Mouse (Mus musculus) spleen, adult 2 months (tissue): ENCODE measurements around the gene Eef1a1. TPM values are rescaled to one million over a fixed set of nuclear protein-coding genes. Genes with fewer than 3 reads are reported as not detected.

Experiments
- DNase-seq, 2 experiments: peaks; one replicate each; pipeline versions ENCODE4 v3.0.0 to v3.0.0-alpha.2; 2012 to 2021; ENCODE audit warnings: low spot score in 2 of 2, low read depth in 1 of 2
- H3K27ac ChIP-seq: fragments of 200-500 bp; 2 replicates; pipeline ENCODE4 v1.5.1; 2012; ENCODE audit warnings: low read length, inconsistent platforms; ENCODE audit not compliant: insufficient read depth
- H3K27me3 ChIP-seq: fragments of 200-500 bp; 2 replicates; pipeline ENCODE4 v1.6.1; 2012; ENCODE audit warnings: mild to moderate bottlenecking, moderate library complexity, low read length, inconsistent platforms; ENCODE audit not compliant: control insufficient read depth, insufficient read depth
- H3K36me3 ChIP-seq: fragments of 200-500 bp; 2 replicates; pipeline ENCODE4 v1.6.1; 2012; ENCODE audit warnings: mild to moderate bottlenecking, low read length, inconsistent platforms; ENCODE audit not compliant: control insufficient read depth, insufficient read depth
- H3K4me1 ChIP-seq: fragments of 200-500 bp; 2 replicates; pipeline ENCODE4 v1.6.1; 2011; ENCODE audit warnings: inconsistent platforms; ENCODE audit not compliant: control insufficient read depth, insufficient read depth, insufficient read length
- H3K4me3 ChIP-seq: fragments of 200-500 bp; 2 replicates; pipeline ENCODE4 v1.5.1; 2011; ENCODE audit warnings: mild to moderate bottlenecking, inconsistent platforms; ENCODE audit not compliant: insufficient read depth, insufficient read length; ENCODE audit errors: extremely low read depth
- CTCF ChIP-seq: fragments of 200-500 bp; IDR thresholded peaks from 2 replicates; pipeline ENCODE4 v1.5.1; 2011; ENCODE audit warnings: mild to moderate bottlenecking, inconsistent platforms; ENCODE audit not compliant: insufficient read depth, insufficient read length, insufficient replicate concordance; ENCODE audit errors: extremely low read depth
- POLR2A ChIP-seq: fragments of 200-500 bp; IDR thresholded peaks from 2 replicates; pipeline ENCODE4 v1.6.1; 2011; ENCODE audit warnings: low read depth, low read length, inconsistent platforms
- WGBS: fragments of 180-500 bp; shearing (Covaris S2); methylation state at CpG from one replicate; pipeline ENCODE4 v1.1.7; 2018; 5-methylcytosine and 5-hydroxymethylcytosine counted together
- polyA plus RNA-seq: library from polyadenylated mRNA; depleted of rRNA; stranded (reverse); fragments of >200 nt; gene quantifications from 2 replicates; pipeline ENCODE4 v1.2.3, GENCODE M21; 2012

Eef1a1 gene
- polyA plus RNA-seq, 1 experiment: 2,890 TPM

- DNase-seq: no peak
- Histone ChIP-seq H3K36me3 (no peaks in the 10 kb centered on the region), H3K4me3 (no peak overlapping the region), H3K27ac (0 out of 2 replicates have a peak overlapping the region, but pooled peaks have one; percentile 21), H3K4me1 (no peaks in the 10 kb centered on the region), H3K27me3 (no peaks in the 10 kb centered on the region)
- TF ChIP-seq CTCF (no peak), POLR2A (no peak)
- WGBS: 61% methylated on average over 5 of the region's 5 CpGs
Observed at GRCm38 (mm10) chr9:78531816-78532215, 42.9 kb upstream of the Eef1a1 start.

DNA sequence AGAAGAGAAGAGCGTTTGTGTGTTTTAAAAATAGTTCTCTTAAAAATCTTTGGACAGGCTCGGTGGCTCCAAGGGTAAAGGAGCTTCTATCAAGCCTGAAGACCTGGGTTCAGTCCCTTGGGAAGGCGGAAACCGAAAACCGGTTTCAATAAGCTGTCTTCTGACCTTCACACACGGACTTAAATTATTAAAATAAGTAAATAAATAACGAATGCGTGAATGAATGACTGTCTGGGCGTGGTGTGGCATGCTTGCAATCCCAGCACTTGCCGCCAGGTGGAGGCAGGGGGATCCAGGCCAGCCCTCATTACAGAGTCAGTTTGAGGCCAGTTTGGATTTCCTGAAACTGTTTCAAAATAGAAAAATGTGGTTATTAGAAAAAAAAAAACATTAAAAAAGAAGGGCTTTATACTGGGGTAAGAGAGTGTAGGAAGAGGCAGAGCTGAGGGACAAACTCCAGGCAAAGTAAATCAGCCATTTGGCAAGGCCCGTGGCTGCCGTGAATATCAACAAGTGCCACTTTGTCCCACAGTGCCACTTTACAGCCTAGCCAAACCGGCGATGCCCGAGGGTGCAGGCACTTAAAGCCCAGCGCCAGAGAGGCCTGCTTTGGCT lies 38.9 kb upstream of the Eef1a1 start:
- WGBS: 1% methylated on average over 16 of the region's 16 CpGs
- Histone ChIP-seq H3K4me1 (no peaks in the 10 kb centered on the region), H3K4me3 (peak overlapping the region; percentile 55), H3K27me3 (no peaks in the 10 kb centered on the region), H3K36me3 (no peaks in the 10 kb centered on the region), H3K27ac (no peak overlapping the region; the same call in 1 of the 2 replicates)
- DNase-seq: peak; percentile 59 to 72
- TF ChIP-seq POLR2A: no peak
- peak; percentile 91 for TF ChIP-seq CTCF

- Histone ChIP-seq H3K36me3 (no peaks in the 10 kb centered on the region), H3K4me1 (no peaks in the 10 kb centered on the region), H3K27me3 (no peaks in the 10 kb centered on the region), H3K4me3 (peak overlapping the region; percentile 55), H3K27ac (no peak overlapping the region)
- WGBS: under 1% methylated on average over 24 of the region's 24 CpGs
- DNase-seq: peak; percentile 56 to 78
- TF ChIP-seq POLR2A (no peak), CTCF (peak; percentile 79)
Observed at GRCm38 (mm10) chr9:78527301-78527761, 38.4 kb upstream of the Eef1a1 start.

GRCm38 (mm10) chr9:78526206-78526605 lies 37.3 kb upstream of the Eef1a1 start:
- H3K27ac ChIP-seq: no peak overlapping the region
- TF ChIP-seq CTCF (no peak), POLR2A (no peak)
- no peak for DNase-seq
- no peaks in the 10 kb centered on the region for H3K27me3 ChIP-seq
- H3K4me1 ChIP-seq: no peaks in the 10 kb centered on the region
- H3K36me3 ChIP-seq: no peaks in the 10 kb centered on the region
- no peak overlapping the region for H3K4me3 ChIP-seq
- WGBS: 84% methylated on average over 2 of the region's 2 CpGs

GRCm38 (mm10) chr9:78525451-78526135 lies 36.6 kb upstream of the Eef1a1 start:
- no peak overlapping the region for H3K4me3 ChIP-seq
- DNase-seq: no peak
- peaks cover 3% of the 10 kb centered on the region; the same call in 1 of the 2 replicates for H3K4me1 ChIP-seq
- WGBS: 95% methylated on average over 17 of the region's 17 CpGs
- TF ChIP-seq CTCF (no peak), POLR2A (no peak)
- no peak overlapping the region for H3K27ac ChIP-seq
- H3K36me3 ChIP-seq: no peaks in the 10 kb centered on the region
- H3K27me3 ChIP-seq: no peaks in the 10 kb centered on the region

DNA sequence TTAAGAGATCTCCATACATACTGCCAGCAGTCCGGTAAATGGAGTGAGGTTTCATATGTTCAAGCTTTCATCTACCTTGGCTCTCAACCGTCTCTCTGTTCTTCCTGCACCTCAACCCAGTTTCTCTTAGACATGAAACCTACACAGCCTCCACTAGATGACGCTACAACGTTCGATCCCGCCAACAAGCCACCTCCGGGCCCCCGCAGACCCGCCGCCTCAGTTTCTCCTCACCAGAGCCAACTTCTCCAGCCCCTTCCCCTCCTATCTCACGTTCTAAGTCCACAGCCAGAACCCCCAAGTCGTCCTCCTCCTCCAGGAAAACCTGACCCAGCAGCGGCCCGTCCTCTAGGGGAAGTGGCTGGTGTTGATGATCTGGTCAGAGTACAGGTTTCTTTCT lies 32.7 kb upstream of the Eef1a1 start:
- TF ChIP-seq CTCF: peak; percentile 29; the same call in 1 of the 2 replicates
- TF ChIP-seq POLR2A: no peak
- Histone ChIP-seq H3K36me3 (no peaks in the 10 kb centered on the region), H3K27me3 (no peaks in the 10 kb centered on the region), H3K4me1 (peaks cover 3% of the 10 kb centered on the region; the same call in 1 of the 2 replicates), H3K4me3 (peak overlapping the region; percentile 48), H3K27ac (no peak overlapping the region)
- 12% methylated on average over 14 of the region's 14 CpGs for WGBS
- peak; percentile 26 to 33 for DNase-seq
